Mouse (Mus musculus): ENCODE data around the gene Lima1. TPM values are rescaled to one million over a fixed set of nuclear protein-coding genes. Genes with fewer than 3 reads are reported as not detected.
"Not testable (repeated sequence)": the region's sequence is repeated elsewhere in the genome, so short reads cannot be mapped to it uniquely, and the experiment has no call there.

Gene Lima1
- total RNA-seq, 2 experiments from 2014 or later: 8.2 to 10.7 TPM

GRCm38 (mm10) chr15:99778677-99779335, 96.5 kb downstream of the Lima1 start:
- intact Hi-C loops (cut with DNase I): loop anchor here (5.0 kb wide), 2 partner anchors 182 to 282 kb away; no protein-coding TSS in a partner anchor
- DNase-seq (ENCODE audit: low spot score in 2 of 2): no peak

- intact Hi-C loops (cut with DNase I): loop anchor here (5.0 kb wide), 2 partner anchors 181 to 281 kb away; no protein-coding TSS in a partner anchor
- DNase-seq (ENCODE audit: low spot score in 2 of 2): no peak
Measured at GRCm38 (mm10) chr15:99778148-99778547, 97.1 kb downstream of the Lima1 start.

- DNase-seq (ENCODE audit: low spot score in 2 of 2): no peak
Measured at GRCm38 (mm10) chr15:99772925-99773324, 102.3 kb downstream of the Lima1 start.

GRCm38 (mm10) chr15:99772881-99772924, 102.6 kb downstream of the Lima1 start, which contains the start of gene Cers5:
Gene Cers5, minus strand, starts transcription at chr15:99772885.
- intact Hi-C loops (cut with DNase I): loop anchor here (5.0 kb wide), 2 partner anchors 45 to 65 kb away; partner anchors contain the start of genes Cox14 and Gm17349
- DNase-seq (ENCODE audit: low spot score in 2 of 2): not testable (repeated sequence)

More at GRCm38 (mm10) chr15:99772925-99773324, 102.3 kb downstream of the Lima1 start:
- intact Hi-C loops (cut with DNase I): loop anchor here (5.0 kb wide), 2 partner anchors 46 to 66 kb away; partner anchors contain the start of genes Cox14 and Gm17349

- intact Hi-C loops (cut with DNase I): loop anchor here (5.0 kb wide), 2 partner anchors 45 to 65 kb away; partner anchors contain the start of genes Cox14 and Gm17349
- peak; percentile 87 to 88 for DNase-seq (ENCODE audit: low spot score in 2 of 2)
Measured at GRCm38 (mm10) chr15:99772277-99772880, 102.9 kb downstream of the Lima1 start.

GRCm38 (mm10) chr15:99771601-99772276, 103.5 kb downstream of the Lima1 start:
- DNase-seq (ENCODE audit: low spot score in 2 of 2): peak; percentile 60 to 71
- intact Hi-C loops (cut with DNase I): loop anchor here (5.0 kb wide), 2 partner anchors 44 to 64 kb away; partner anchors contain the start of genes Cox14 and Gm17349

- DNase-seq (ENCODE audit: low spot score in 2 of 2): no peak
- intact Hi-C loops (cut with DNase I): loop anchor here (5.0 kb wide), 2 partner anchors 44 to 64 kb away; partner anchors contain the start of genes Cox14 and Gm17349
Measured at GRCm38 (mm10) chr15:99771004-99771500, 104.2 kb downstream of the Lima1 start.

- no peak for DNase-seq (ENCODE audit: low spot score in 2 of 2)
- intact Hi-C loops (cut with DNase I): no loop called here
Measured at GRCm38 (mm10) chr15:99768761-99769160, 106.5 kb downstream of the Lima1 start.

GRCm38 (mm10) chr15:99767467-99767866, 107.8 kb downstream of the Lima1 start:
- intact Hi-C loops (cut with DNase I): no loop called here
- DNase-seq (ENCODE audit: low spot score in 2 of 2): no peak

GRCm38 (mm10) chr15:99754204-99754603, 121.1 kb downstream of the Lima1 start:
- intact Hi-C loops (cut with DNase I): no loop called here
- DNase-seq (ENCODE audit: low spot score in 2 of 2): no peak

- no peak for DNase-seq (ENCODE audit: low spot score in 2 of 2)
- intact Hi-C loops (cut with DNase I): no loop called here
Measured at GRCm38 (mm10) chr15:99740229-99740628, 135.0 kb downstream of the Lima1 start.

- no peak for DNase-seq (ENCODE audit: low spot score in 2 of 2)
- intact Hi-C loops (cut with DNase I): no loop called here
Measured at GRCm38 (mm10) chr15:99736675-99737074, 138.6 kb downstream of the Lima1 start.

- DNase-seq (ENCODE audit: low spot score in 2 of 2): peak; percentile 100
- intact Hi-C loops (cut with DNase I): no loop called here
Measured at GRCm38 (mm10) chr15:99735631-99736030, 139.6 kb downstream of the Lima1 start.

GRCm38 (mm10) chr15:99733186-99733585, 142.1 kb downstream of the Lima1 start:
- intact Hi-C loops (cut with DNase I): no loop called here
- no peak for DNase-seq (ENCODE audit: low spot score in 2 of 2)

GRCm38 (mm10) chr15:99731678-99732077, 143.6 kb downstream of the Lima1 start:
- intact Hi-C loops (cut with DNase I): no loop called here

GRCm38 (mm10) chr15:99731167-99731566, 144.1 kb downstream of the Lima1 start:
- intact Hi-C loops (cut with DNase I): no loop called here
- DNase-seq (ENCODE audit: low spot score in 2 of 2): no peak

More at GRCm38 (mm10) chr15:99731678-99732077, 143.6 kb downstream of the Lima1 start:
- DNase-seq (ENCODE audit: low spot score in 2 of 2): no peak

GRCm38 (mm10) chr15:99729056-99729783, 146.0 kb downstream of the Lima1 start:
- DNase-seq (ENCODE audit: low spot score in 2 of 2): no peak
- intact Hi-C loops (cut with DNase I): loop anchor here (5.0 kb wide), 2 partner anchors 43 to 173 kb away; partner anchors contain the start of gene Cers5
